Mouse (Mus musculus): ENCODE data around the gene Hist1h2ad. TPM values are rescaled to one million over a fixed set of nuclear protein-coding genes. Genes with fewer than 3 reads are reported as not detected.
A peak's percentile ranks its signal among the peaks of the same experiment; 100 is the strongest.
"Not testable (repeated sequence)": the region's sequence is repeated elsewhere in the genome, so short reads cannot be mapped to it uniquely, and the experiment has no call there.

Gene Hist1h2ad
- polyA plus RNA-seq, 1 experiment from 2014 or later: 1.1 TPM

- Histone ChIP-seq H3K27me3 (replicated peaks) (no peaks in the 10 kb centered on the region), H3K27ac (ENCODE audit: poor library complexity, severe bottlenecking) (no peak overlapping the region), H3K4me3 (no peak overlapping the region), H3K9ac (no peak overlapping the region), H3K36me3 (no peaks in the 10 kb centered on the region), H3K4me2 (no peak overlapping the region), H3K4me1 (replicated peaks) (no peaks in the 10 kb centered on the region), H3K9me3 (replicated peaks) (no peaks in the 10 kb centered on the region)
- 83% methylated on average over 3 of the region's 3 CpGs for WGBS
- no peak for ATAC-seq (ENCODE audit: insufficient number of reproducible peaks, low FRiP score)
These were observed 37.5 kb downstream of the Hist1h2ad start for GRCm38 (mm10) chr13:23611638-23612037.

GRCm38 (mm10) chr13:23620056-23620732 lies 46.0 kb downstream of the Hist1h2ad start:
- Histone ChIP-seq H3K9me3 (replicated peaks) (no peaks in the 10 kb centered on the region), H3K36me3 (no peaks in the 10 kb centered on the region), H3K4me2 (peak overlapping the region; percentile 98), H3K4me3 (peak overlapping the region; percentile 74), H3K9ac (peak overlapping the region; percentile 81), H3K4me1 (replicated peaks) (peaks cover 12% of the 10 kb centered on the region), H3K27me3 (replicated peaks) (no peaks in the 10 kb centered on the region), H3K27ac (ENCODE audit: poor library complexity, severe bottlenecking) (peak overlapping the region; percentile 98)
- no peak for ATAC-seq (ENCODE audit: insufficient number of reproducible peaks, low FRiP score)
- WGBS: 54% methylated on average over 12 of the region's 12 CpGs

GRCm38 (mm10) chr13:23620733-23621531 lies 46.8 kb downstream of the Hist1h2ad start, which contains the start of gene Hist1h2be:
TSS of gene Hist1h2be (minus strand) at chr13:23621124.
- peak within 1 kb of the TSS; percentile 74 for H3K4me3 ChIP-seq
- ATAC-seq (ENCODE audit: insufficient number of reproducible peaks, low FRiP score): peak; percentile 80
- peak within 1 kb of the TSS; percentile 98 for H3K4me2 ChIP-seq
- H3K9ac ChIP-seq: peak within 1 kb of the TSS; percentile 96
- H3K9me3 ChIP-seq (replicated peaks): no peaks in the 10 kb centered on the region
- H3K4me1 ChIP-seq (replicated peaks): peaks cover 12% of the 10 kb centered on the region
- under 1% methylated on average over 27 of the region's 27 CpGs for WGBS
- H3K36me3 ChIP-seq: no peaks in the 10 kb centered on the region
- H3K27me3 ChIP-seq (replicated peaks): no peaks in the 10 kb centered on the region
- H3K27ac ChIP-seq (ENCODE audit: poor library complexity, severe bottlenecking): peak within 1 kb of the TSS; percentile 98

- WGBS: under 1% methylated on average over 18 of the region's 18 CpGs
- Histone ChIP-seq H3K27me3 (replicated peaks) (no peaks in the 10 kb centered on the region), H3K4me1 (replicated peaks) (peaks cover 12% of the 10 kb centered on the region), H3K4me3 (peak overlapping the region; percentile 74), H3K4me2 (peak overlapping the region; percentile 98), H3K36me3 (no peaks in the 10 kb centered on the region), H3K27ac (ENCODE audit: poor library complexity, severe bottlenecking) (peak overlapping the region; percentile 98), H3K9ac (peak overlapping the region; percentile 96), H3K9me3 (replicated peaks) (no peaks in the 10 kb centered on the region)
- ATAC-seq (ENCODE audit: insufficient number of reproducible peaks, low FRiP score): peak; percentile 86
These were observed 47.5 kb downstream of the Hist1h2ad start for GRCm38 (mm10) chr13:23621532-23622174.

- under 1% methylated on average over 53 of the region's 53 CpGs for WGBS
- Histone ChIP-seq H3K4me3 (peak within 1 kb of the TSS; percentile 74), H3K4me2 (peak within 1 kb of the TSS; percentile 98), H3K27ac (ENCODE audit: poor library complexity, severe bottlenecking) (peak within 1 kb of the TSS; percentile 98), H3K9ac (peak within 1 kb of the TSS; percentile 96), H3K4me1 (replicated peaks) (peaks cover 12% of the 10 kb centered on the region)
- ATAC-seq (ENCODE audit: insufficient number of reproducible peaks, low FRiP score): peak; percentile 94
- H3K27me3 ChIP-seq (replicated peaks); H3K9me3 ChIP-seq (replicated peaks); H3K36me3 ChIP-seq: not testable (repeated sequence)
These were observed 48.0 kb downstream of the Hist1h2ad start, which contains the start of gene Hist1h1e for GRCm38 (mm10) chr13:23622175-23622671. TSS of gene Hist1h1e (minus strand) at chr13:23622558.

GRCm38 (mm10) chr13:23622861-23623450 lies 48.8 kb downstream of the Hist1h2ad start:
- WGBS: 26% methylated on average over 7 of the region's 7 CpGs
- Histone ChIP-seq H3K36me3 (no peaks in the 10 kb centered on the region), H3K4me3 (peak overlapping the region; percentile 74), H3K9ac (peak overlapping the region; percentile 96), H3K4me1 (replicated peaks) (peaks cover 12% of the 10 kb centered on the region), H3K27me3 (replicated peaks) (no peaks in the 10 kb centered on the region), H3K27ac (ENCODE audit: poor library complexity, severe bottlenecking) (peak overlapping the region; percentile 98; the same call in 1 of the 2 replicates), H3K9me3 (replicated peaks) (no peaks in the 10 kb centered on the region), H3K4me2 (peak overlapping the region; percentile 98)
- ATAC-seq (ENCODE audit: insufficient number of reproducible peaks, low FRiP score): no peak

Small RNA genes within 50 kb of the gene (microRNA-seq; reads per million reads assigned to microRNA genes)
- gene Gm44297 (not detected), gene Gm44359 (not detected), gene Gm44394 (not detected)

Other genes starting within 250 kb of the Hist1h2ad start
- 43.0 and 46.7 TPM in 2 replicates for gene Zfp322a, start 205.2 kb upstream of the Hist1h2ad start, polyA plus RNA-seq (2016; fragmentation: Nextera tagmentation; extraction: Ambion mirVana)
- 8.1 and 8.9 TPM in 2 replicates for gene Abt1, start 150.5 kb upstream of the Hist1h2ad start, polyA plus RNA-seq (2016; fragmentation: Nextera tagmentation; extraction: Ambion mirVana)
- gene Btn1a1, start 108.5 kb upstream of the Hist1h2ad start, polyA plus RNA-seq (2016; fragmentation: Nextera tagmentation; extraction: Ambion mirVana): 2.6 and 2.9 TPM in 2 replicates
- 0.45 and 0.58 TPM in 2 replicates for gene Btn2a2, start 85.5 kb upstream of the Hist1h2ad start, polyA plus RNA-seq (2016; fragmentation: Nextera tagmentation; extraction: Ambion mirVana)
- 4.4 and 5.2 TPM in 2 replicates for gene Hist1h4h, start 43.3 kb upstream of the Hist1h2ad start, polyA plus RNA-seq (2016; fragmentation: Nextera tagmentation; extraction: Ambion mirVana)
- 2.7 and 7.0 TPM in 2 replicates for gene Hist1h2af, start 40.5 kb upstream of the Hist1h2ad start, polyA plus RNA-seq (2016; fragmentation: Nextera tagmentation; extraction: Ambion mirVana)
- 3.9 and 4.0 TPM in 2 replicates for gene Hist1h3g, start 39.0 kb upstream of the Hist1h2ad start, polyA plus RNA-seq (2016; fragmentation: Nextera tagmentation; extraction: Ambion mirVana)
- 0.26 and 0.28 TPM in 2 replicates for gene Hist1h2bh, start 31.0 kb upstream of the Hist1h2ad start, polyA plus RNA-seq (2016; fragmentation: Nextera tagmentation; extraction: Ambion mirVana)
- 0.32 and 0.36 TPM in 2 replicates for gene Hist1h3f, start 30.3 kb upstream of the Hist1h2ad start, polyA plus RNA-seq (2016; fragmentation: Nextera tagmentation; extraction: Ambion mirVana)
- gene Hist1h4f, start 22.7 kb upstream of the Hist1h2ad start, polyA plus RNA-seq (2016; fragmentation: Nextera tagmentation; extraction: Ambion mirVana): 0.95 TPM in 1 of 2 replicates, not detected in the other
- gene Hist1h1d, start 21.1 kb upstream of the Hist1h2ad start, polyA plus RNA-seq (2016; fragmentation: Nextera tagmentation; extraction: Ambion mirVana): 0.21 and 0.26 TPM in 2 replicates
- gene Hist1h3e, start 12.0 kb upstream of the Hist1h2ad start, polyA plus RNA-seq (2016; fragmentation: Nextera tagmentation; extraction: Ambion mirVana): 1.7 and 2.1 TPM in 2 replicates
- 40.3 and 45.8 TPM in 2 replicates for gene Hist1h2ae, start 3.2 kb upstream of the Hist1h2ad start, polyA plus RNA-seq (2016; fragmentation: Nextera tagmentation; extraction: Ambion mirVana)
- 4.5 and 4.8 TPM in 2 replicates for gene Hist1h2bg, start 3.0 kb upstream of the Hist1h2ad start, polyA plus RNA-seq (2016; fragmentation: Nextera tagmentation; extraction: Ambion mirVana)
- 1.5 and 2.0 TPM in 2 replicates for gene Hist1h2bf, start 185 bp upstream of the Hist1h2ad start, polyA plus RNA-seq (2016; fragmentation: Nextera tagmentation; extraction: Ambion mirVana)
- 1.4 and 1.6 TPM in 2 replicates for gene Hist1h3d, start 1.4 kb downstream of the Hist1h2ad start, polyA plus RNA-seq (2016; fragmentation: Nextera tagmentation; extraction: Ambion mirVana)
- 43.5 and 46.9 TPM in 2 replicates for gene Hist1h4d, start 7.2 kb downstream of the Hist1h2ad start, polyA plus RNA-seq (2016; fragmentation: Nextera tagmentation; extraction: Ambion mirVana)
- gene Hist1h2be, start 46.7 kb downstream of the Hist1h2ad start, polyA plus RNA-seq (2016; fragmentation: Nextera tagmentation; extraction: Ambion mirVana): 1.2 and 2.0 TPM in 2 replicates
- gene Hist1h1e, start 48.2 kb downstream of the Hist1h2ad start, polyA plus RNA-seq (2016; fragmentation: Nextera tagmentation; extraction: Ambion mirVana): 10.6 and 11.6 TPM in 2 replicates
- gene Hist1h2ac, start 109.6 kb downstream of the Hist1h2ad start, polyA plus RNA-seq (2016; fragmentation: Nextera tagmentation; extraction: Ambion mirVana): 0.70 and 0.78 TPM in 2 replicates
- gene Hist1h2bc, start 109.8 kb downstream of the Hist1h2ad start, polyA plus RNA-seq (2016; fragmentation: Nextera tagmentation; extraction: Ambion mirVana): 43.6 and 49.5 TPM in 2 replicates
- gene Hist1h1t, start 121.4 kb downstream of the Hist1h2ad start, polyA plus RNA-seq (2016; fragmentation: Nextera tagmentation; extraction: Ambion mirVana): not detected in 2 replicates
- gene Hist1h4c, start 124.1 kb downstream of the Hist1h2ad start, polyA plus RNA-seq (2016; fragmentation: Nextera tagmentation; extraction: Ambion mirVana): 2.7 and 3.5 TPM in 2 replicates
- 10.5 and 13.2 TPM in 2 replicates for gene Hfe, start 136.5 kb downstream of the Hist1h2ad start, polyA plus RNA-seq (2016; fragmentation: Nextera tagmentation; extraction: Ambion mirVana)
- 36.5 and 41.9 TPM in 2 replicates for gene Hist1h1c, start 164.4 kb downstream of the Hist1h2ad start, polyA plus RNA-seq (2016; fragmentation: Nextera tagmentation; extraction: Ambion mirVana)
- gene Hist1h3c, start 171.2 kb downstream of the Hist1h2ad start, polyA plus RNA-seq (2016; fragmentation: Nextera tagmentation; extraction: Ambion mirVana): 3.0 and 5.1 TPM in 2 replicates
- gene Hist1h2bb, start 172.4 kb downstream of the Hist1h2ad start, polyA plus RNA-seq (2016; fragmentation: Nextera tagmentation; extraction: Ambion mirVana): 0.88 and 1.4 TPM in 2 replicates
- 16.7 and 20.9 TPM in 2 replicates for gene Hist1h2ab, start 176.7 kb downstream of the Hist1h2ad start, polyA plus RNA-seq (2016; fragmentation: Nextera tagmentation; extraction: Ambion mirVana)
- gene Hist1h3b, start 177.9 kb downstream of the Hist1h2ad start, polyA plus RNA-seq (2016; fragmentation: Nextera tagmentation; extraction: Ambion mirVana): 3.4 and 3.5 TPM in 2 replicates
- 2.1 and 2.3 TPM in 2 replicates for gene Hist1h4b, start 182.6 kb downstream of the Hist1h2ad start, polyA plus RNA-seq (2016; fragmentation: Nextera tagmentation; extraction: Ambion mirVana)
- not detected in 2 replicates for gene Hist1h4a, start 186.8 kb downstream of the Hist1h2ad start, polyA plus RNA-seq (2016; fragmentation: Nextera tagmentation; extraction: Ambion mirVana)
- gene Hist1h3a, start 188.0 kb downstream of the Hist1h2ad start, polyA plus RNA-seq (2016; fragmentation: Nextera tagmentation; extraction: Ambion mirVana): 1.7 and 3.5 TPM in 2 replicates
- 0.54 and 1.4 TPM in 2 replicates for gene Hist1h1a, start 189.3 kb downstream of the Hist1h2ad start, polyA plus RNA-seq (2016; fragmentation: Nextera tagmentation; extraction: Ambion mirVana)
- 0.13 TPM in 1 of 2 replicates, not detected in the other for gene Trim38, start 195.5 kb downstream of the Hist1h2ad start, polyA plus RNA-seq (2016; fragmentation: Nextera tagmentation; extraction: Ambion mirVana)
- not detected in 2 replicates for gene Slc17a2, start 232.6 kb downstream of the Hist1h2ad start, polyA plus RNA-seq (2016; fragmentation: Nextera tagmentation; extraction: Ambion mirVana)